Mouse (Mus musculus): ENCODE results near the gene Brat1.

DNA sequence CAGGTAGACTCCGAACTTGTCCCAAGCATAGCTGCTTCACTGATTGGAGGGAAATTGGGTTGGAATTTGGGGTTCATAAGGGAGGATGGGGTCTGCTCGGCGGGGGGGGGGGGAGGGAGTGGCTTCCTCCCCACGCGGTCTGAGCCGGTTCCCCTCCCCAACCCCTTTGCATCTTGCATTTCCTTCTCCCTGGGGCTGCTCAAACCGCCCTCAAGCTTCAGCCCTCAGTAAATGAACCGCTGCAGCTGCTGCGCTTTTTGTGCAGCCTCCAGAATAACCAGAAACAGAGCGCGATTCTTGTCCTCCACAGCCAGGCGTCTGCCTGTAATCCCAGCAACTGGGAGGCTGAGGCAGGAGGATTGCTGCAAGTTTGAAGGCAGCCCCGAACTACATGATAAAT, 31.4 kb downstream of the Brat1 start:
- TF ChIP-seq CTCF (IDR thresholded peaks at IDR 0.05; ENCODE audit: control insufficient read depth, insufficient read depth, insufficient replicate concordance, low read depth, low read length) = no peak
- TF ChIP-seq POLR2A (IDR thresholded peaks at IDR 0.05; ENCODE audit: control insufficient read depth, low read depth, low read length) = no peak
